Comparison of ENCODE assay signal across 8 mouse cellular contexts in genomic region chr8:70501820-70502529, GRCm38 (mm10). TPM values are rescaled to one million over a fixed set of nuclear protein-coding genes. Genes with fewer than 3 reads are reported as not detected.
DNase-seq lines count a peak whose midpoint lies in the region; ATAC-seq and TF ChIP-seq lines count a peak whose summit lies in the region.

No protein-coding gene starts in this region.

- intact Hi-C loops in left cerebral cortex, postnatal 14 days (cut with DNase I): loop anchor here (5.0 kb wide), 2 partner anchors 55 to 85 kb away; no protein-coding TSS in a partner anchor

- H3K9ac ChIP-seq in hindbrain, postnatal 0 days (replicated peaks; ENCODE audit: low read length): 0 out of 2 replicates have a peak overlapping the region, but pooled peaks have one; percentile 7
- H3K9ac ChIP-seq in stomach, embryonic 16.5 days (ENCODE audit: low read length): peak overlapping the region; percentile 42

- ATAC-seq in hindbrain, postnatal 0 days: no peak
- ATAC-seq in stomach, embryonic 16.5 days (ENCODE audit: insufficient read depth, low FRiP score): no peak

- 0 out of 2 replicates have a peak overlapping the region, but pooled peaks have one; percentile 8 for H3K4me2 ChIP-seq in hindbrain, postnatal 0 days (ENCODE audit: low read depth, low read length)
- peak overlapping the region; percentile 32 for H3K4me2 ChIP-seq in stomach, embryonic 16.5 days (ENCODE audit: low read depth, low read length)

- H3K27me3 ChIP-seq in hindbrain, postnatal 0 days (ENCODE audit: insufficient read depth, low read length): peaks cover 16% of the 10 kb centered on the region
- H3K27me3 ChIP-seq in stomach, embryonic 16.5 days (ENCODE audit: control insufficient read depth, insufficient read depth, low read length): peaks cover 43% of the 10 kb centered on the region

- H3K27ac ChIP-seq in hindbrain, postnatal 0 days: no peak overlapping the region
- H3K27ac ChIP-seq in stomach, embryonic 16.5 days (ENCODE audit: low read length): no peak overlapping the region

- no peaks in the 10 kb centered on the region for H3K9me3 ChIP-seq in hindbrain, postnatal 0 days (ENCODE audit: low read length)
- no peaks in the 10 kb centered on the region for H3K9me3 ChIP-seq in stomach, embryonic 16.5 days (replicated peaks; ENCODE audit: control insufficient read depth, low read length)

- DNase-seq in cerebellum, adult 9-11 months: peak; percentile 70
- no peak for DNase-seq in cerebellum, adult 11-12 months
- peak; percentile 58 to 59 for DNase-seq in right cerebral cortex, postnatal 10 days (ENCODE audit: low spot score in 2 of 2)
- DNase-seq in right cerebral cortex, adult 18-20 months: no peak
- peak; percentile 57 for DNase-seq in hindbrain, postnatal 0 days (ENCODE audit: low spot score)
- DNase-seq in left cerebral cortex, postnatal 14 days (ENCODE audit: low spot score in 2 of 2): no peak
- no peak for DNase-seq in layer of hippocampus, adult 11-12 months (ENCODE audit: low spot score)

- 0 out of 2 replicates have a peak, but pooled peaks have one; percentile 1 for TF ChIP-seq CTCF in hindbrain, postnatal 0 days (IDR thresholded peaks at IDR 0.05; ENCODE audit: low read depth)

- WGBS in hindbrain, postnatal 0 days: 12% methylated on average over 23 of the region's 23 CpGs
- WGBS in stomach, embryonic 16.5 days: 14% methylated on average over 23 of the region's 23 CpGs

- no peaks in the 10 kb centered on the region for H3K36me3 ChIP-seq in hindbrain, postnatal 0 days (ENCODE audit: insufficient read depth, low read length)
- no peaks in the 10 kb centered on the region for H3K36me3 ChIP-seq in stomach, embryonic 16.5 days (ENCODE audit: control insufficient read depth, insufficient read depth, low read length)

- H3K4me3 ChIP-seq in hindbrain, postnatal 0 days (ENCODE audit: low read length): no peak overlapping the region
- no peak overlapping the region; the same call in 1 of the 2 replicates for H3K4me3 ChIP-seq in stomach, embryonic 16.5 days (replicated peaks; ENCODE audit: low read length)

- peaks cover 15% of the 10 kb centered on the region; the same call in 1 of the 2 replicates for H3K4me1 ChIP-seq in hindbrain, postnatal 0 days (ENCODE audit: insufficient read depth, low read length)
- H3K4me1 ChIP-seq in stomach, embryonic 16.5 days (ENCODE audit: control insufficient read depth, insufficient read depth, low read length): peaks cover 31% of the 10 kb centered on the region

RNA-seq across cellular contexts. Expression of gene Rex1bd, which starts 4.6 kb away (rescaled TPM):
- 140 TPM in 2 replicates for total RNA-seq in hindbrain, postnatal 0 days (2014; rRNA removed)
- 188 and 190 TPM in 2 replicates for polyA plus RNA-seq in hindbrain, postnatal 0 days (2015; fragmentation: Nextera tagmentation; extraction: Ambion mirVana)
- 118 and 125 TPM in 2 replicates for polyA plus RNA-seq in stomach, embryonic 16.5 days (2015; fragmentation: Nextera tagmentation; extraction: Ambion mirVana)
- 10 to 100 TPM; 96.6 to 99.7 TPM for total RNA-seq in left cerebral cortex, postnatal 14 days (2021)

RNA-seq across cellular contexts. Expression of gene Uba52, which starts 8.6 kb away (rescaled TPM):
- 510 and 535 TPM in 2 replicates for total RNA-seq in hindbrain, postnatal 0 days (2014; rRNA removed)
- 717 and 784 TPM in 2 replicates for polyA plus RNA-seq in hindbrain, postnatal 0 days (2015; fragmentation: Nextera tagmentation; extraction: Ambion mirVana)
- polyA plus RNA-seq in stomach, embryonic 16.5 days (2015; fragmentation: Nextera tagmentation; extraction: Ambion mirVana): 719 and 930 TPM in 2 replicates
- total RNA-seq in left cerebral cortex, postnatal 14 days (2021): 1,000 to 10,000 TPM in 1 of 2 experiments, 100 to 1,000 TPM in 1; 967 to 1,028 TPM

RNA-seq across cellular contexts. Expression of gene Crlf1, which starts 9.0 kb away (rescaled TPM):
- 6.5 and 26.7 TPM in 2 replicates for total RNA-seq in hindbrain, postnatal 0 days (2014; rRNA removed)
- polyA plus RNA-seq in hindbrain, postnatal 0 days (2015; fragmentation: Nextera tagmentation; extraction: Ambion mirVana): 16.3 and 17.3 TPM in 2 replicates
- 3.4 and 4.9 TPM in 2 replicates for polyA plus RNA-seq in stomach, embryonic 16.5 days (2015; fragmentation: Nextera tagmentation; extraction: Ambion mirVana)
- total RNA-seq in left cerebral cortex, postnatal 14 days (2021): 1 to 10 TPM; 5.8 to 7.5 TPM

RNA-seq across cellular contexts. Expression of gene Tmem59l, which starts 14.8 kb away (rescaled TPM):
- 196 and 198 TPM in 2 replicates for total RNA-seq in hindbrain, postnatal 0 days (2014; rRNA removed)
- 191 and 205 TPM in 2 replicates for polyA plus RNA-seq in hindbrain, postnatal 0 days (2015; fragmentation: Nextera tagmentation; extraction: Ambion mirVana)
- 2.8 and 4.3 TPM in 2 replicates for polyA plus RNA-seq in stomach, embryonic 16.5 days (2015; fragmentation: Nextera tagmentation; extraction: Ambion mirVana)
- 100 to 1,000 TPM; 217 to 225 TPM for total RNA-seq in left cerebral cortex, postnatal 14 days (2021)

RNA-seq across cellular contexts. Expression of gene Klhl26, which starts 25.2 kb away (rescaled TPM):
- total RNA-seq in hindbrain, postnatal 0 days (2014; rRNA removed): 61.8 and 65.4 TPM in 2 replicates
- 33.6 and 35.8 TPM in 2 replicates for polyA plus RNA-seq in hindbrain, postnatal 0 days (2015; fragmentation: Nextera tagmentation; extraction: Ambion mirVana)
- 24.2 and 24.9 TPM in 2 replicates for polyA plus RNA-seq in stomach, embryonic 16.5 days (2015; fragmentation: Nextera tagmentation; extraction: Ambion mirVana)
- total RNA-seq in left cerebral cortex, postnatal 14 days (2021): 10 to 100 TPM; 37.2 to 37.9 TPM

Comparison
In these comparisons a context has a peak if more than half of its experiments do, and no peak if none do; other contexts are left out.
1. DNase-seq: peak in cerebellum, adult 9-11 months (single experiment), right cerebral cortex, postnatal 10 days (2 of 2) and hindbrain, postnatal 0 days (single experiment); none in cerebellum, adult 11-12 months (single experiment), right cerebral cortex, adult 18-20 months (single experiment), left cerebral cortex, postnatal 14 days (0 of 2) and layer of hippocampus, adult 11-12 months (single experiment).